Mouse (Mus musculus): ENCODE data around the gene Dbn1.
A peak's percentile ranks its signal among the peaks of the same experiment; 100 is the strongest.
"Not testable (repeated sequence)": the region's sequence is repeated elsewhere in the genome, so short reads cannot be mapped to it uniquely, and the experiment has no call there.

Gene Dbn1

DNA sequence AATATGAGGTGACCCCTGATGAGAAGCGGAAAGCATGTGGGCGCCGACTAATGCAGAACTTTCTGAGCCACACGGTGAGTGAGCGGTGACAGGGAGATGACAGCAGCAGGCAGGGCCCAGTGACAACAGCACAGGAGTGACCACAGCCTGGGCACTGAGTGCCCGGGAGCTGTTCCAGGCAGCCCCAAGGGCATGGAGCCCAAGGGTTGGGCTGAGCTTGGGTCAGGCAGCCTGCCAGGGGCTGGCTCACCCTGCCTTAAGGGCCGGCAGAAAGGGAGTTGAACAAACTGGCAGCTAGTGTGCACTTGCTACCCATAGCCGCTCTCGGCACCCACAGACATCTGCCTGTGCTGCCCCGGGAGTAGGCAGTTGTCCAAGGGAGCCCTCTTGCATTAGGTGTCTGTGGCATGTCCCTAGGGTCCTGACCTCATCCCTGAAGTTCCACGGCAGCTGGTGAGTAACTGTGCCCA, 37.4 kb downstream of the Dbn1 start:
- DNase-seq (ENCODE audit: low spot score) = peak; percentile 70

DNA sequence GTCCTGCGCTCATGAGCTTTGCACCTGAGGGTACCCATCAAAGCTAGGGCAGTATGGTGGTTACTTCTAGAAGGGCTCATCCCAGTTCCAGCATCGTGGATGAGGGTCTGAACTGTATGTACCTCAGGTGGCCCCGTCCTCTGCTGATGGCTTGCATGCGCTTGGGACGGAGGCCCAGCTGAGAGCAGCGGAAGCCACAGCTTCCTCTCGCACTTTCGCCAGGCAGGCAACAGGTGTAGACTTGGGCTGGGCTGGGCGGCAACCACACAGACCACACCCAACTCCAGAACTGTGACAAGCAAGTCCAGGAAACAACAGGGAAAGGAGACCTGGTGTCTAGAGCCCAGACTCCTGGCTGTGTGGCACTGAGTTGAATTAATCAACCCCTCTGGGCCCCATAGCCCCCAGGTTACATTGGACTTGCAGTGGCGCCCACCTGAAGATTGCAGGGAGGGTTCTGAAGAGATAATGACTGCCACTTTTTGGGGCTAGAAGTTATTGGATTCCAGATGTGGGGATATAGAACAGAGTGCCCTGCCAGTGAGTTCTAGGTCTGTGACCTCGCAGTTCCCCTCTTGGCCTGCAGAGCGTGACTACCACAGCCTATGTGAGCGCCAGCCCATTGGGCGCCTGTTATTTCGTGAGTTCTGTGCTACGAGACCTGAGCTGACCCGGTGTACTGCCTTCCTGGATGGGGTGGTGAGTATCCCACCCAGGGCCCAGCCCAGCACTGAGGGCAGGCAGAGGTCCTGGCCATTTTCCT, 38.1 kb downstream of the Dbn1 start:
- no peak for DNase-seq (ENCODE audit: low spot score)

DNA sequence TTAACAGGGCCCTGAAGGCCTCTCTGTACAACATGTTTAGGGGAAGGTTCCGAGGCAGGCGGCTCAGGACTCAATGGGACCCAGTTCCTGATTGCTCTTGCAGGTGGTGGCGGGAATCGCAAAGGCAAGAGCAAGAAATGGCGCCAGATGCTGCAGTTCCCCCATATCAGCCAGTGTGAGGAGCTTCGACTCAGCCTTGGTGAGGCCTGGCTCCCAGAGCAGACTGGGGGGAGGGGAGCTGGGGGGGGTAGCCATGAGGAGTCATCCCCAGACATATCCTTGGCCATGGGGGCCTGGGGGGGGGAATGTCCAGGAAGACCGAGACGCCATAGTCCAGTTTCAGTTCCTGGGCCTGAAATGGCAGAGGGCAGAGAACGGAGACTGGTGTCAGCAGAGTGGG, 38.7 kb downstream of the Dbn1 start:
- no peak for DNase-seq (ENCODE audit: low spot score)

DNA sequence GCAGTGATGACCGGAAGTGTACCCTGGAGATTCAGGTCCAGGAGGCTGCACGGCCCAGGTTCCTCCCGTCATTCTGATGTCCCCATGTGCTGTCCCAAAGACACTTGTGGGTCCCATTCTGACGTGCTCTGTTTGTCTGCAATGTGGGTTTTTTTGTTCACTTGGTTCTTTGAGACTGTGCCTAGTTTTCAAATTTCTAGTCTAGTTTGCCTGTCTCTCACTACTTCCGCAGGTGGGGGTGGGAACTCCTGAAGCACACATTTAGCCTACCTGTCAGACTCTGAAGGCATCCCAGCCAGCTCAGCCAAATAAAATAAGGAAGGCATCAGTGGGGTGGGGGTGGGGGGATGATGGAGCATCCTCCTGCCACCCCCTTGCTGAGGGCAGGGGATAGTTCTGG, 39.8 kb downstream of the Dbn1 start:
- DNase-seq (ENCODE audit: low spot score) = no peak

DNA sequence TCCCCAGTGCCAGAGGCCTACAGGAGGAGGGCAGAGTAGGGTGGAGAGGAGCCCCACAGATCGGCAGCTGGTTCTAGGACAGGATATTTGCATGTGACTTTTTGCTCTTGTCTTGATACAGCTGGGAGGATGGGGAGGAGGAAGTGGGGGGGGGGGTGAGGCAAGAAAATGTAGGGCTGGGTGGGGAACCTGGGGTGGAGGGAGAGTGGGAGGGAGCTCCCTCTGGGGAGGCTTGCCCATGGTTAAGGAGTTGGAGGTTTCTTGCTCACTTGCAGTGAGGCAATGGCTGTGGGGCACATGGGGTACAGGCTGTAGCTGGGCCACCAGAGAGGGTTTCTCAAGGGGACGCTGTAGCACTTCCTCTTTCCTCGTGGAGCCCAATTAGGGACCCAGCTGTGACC, 40.4 kb downstream of the Dbn1 start:
- no peak for DNase-seq (ENCODE audit: low spot score)

DNA sequence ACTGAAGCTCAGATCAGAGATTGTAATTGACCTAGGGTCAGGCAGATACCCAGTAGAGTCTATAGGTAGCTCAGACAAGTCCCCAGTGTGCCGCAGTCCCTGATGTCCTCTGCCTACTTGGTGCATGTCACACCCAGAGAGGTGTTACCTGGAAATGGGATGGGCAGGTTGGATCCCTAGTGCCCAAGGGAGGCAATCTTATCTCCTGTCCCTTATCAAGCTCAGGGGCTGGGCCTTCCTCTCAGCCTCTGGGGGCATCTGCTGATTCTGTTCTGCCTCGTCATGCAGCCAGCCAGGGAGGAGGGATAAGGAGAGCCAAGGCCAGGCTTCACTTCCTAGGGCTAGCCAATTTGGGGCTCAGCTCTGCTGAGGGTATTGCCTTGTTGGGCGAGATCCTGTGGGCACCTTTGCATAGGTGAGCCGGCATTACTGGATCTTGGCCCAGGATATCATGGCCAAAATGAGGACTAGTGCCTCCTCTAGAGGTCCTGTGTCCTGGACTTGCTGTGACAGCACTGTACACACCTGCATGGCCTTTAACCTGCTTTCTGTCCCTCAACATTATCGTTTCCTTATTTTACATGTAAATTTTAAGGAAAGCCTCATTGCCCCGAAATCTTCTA, 41.3 kb downstream of the Dbn1 start:
- DNase-seq (ENCODE audit: low spot score) = no peak

DNA sequence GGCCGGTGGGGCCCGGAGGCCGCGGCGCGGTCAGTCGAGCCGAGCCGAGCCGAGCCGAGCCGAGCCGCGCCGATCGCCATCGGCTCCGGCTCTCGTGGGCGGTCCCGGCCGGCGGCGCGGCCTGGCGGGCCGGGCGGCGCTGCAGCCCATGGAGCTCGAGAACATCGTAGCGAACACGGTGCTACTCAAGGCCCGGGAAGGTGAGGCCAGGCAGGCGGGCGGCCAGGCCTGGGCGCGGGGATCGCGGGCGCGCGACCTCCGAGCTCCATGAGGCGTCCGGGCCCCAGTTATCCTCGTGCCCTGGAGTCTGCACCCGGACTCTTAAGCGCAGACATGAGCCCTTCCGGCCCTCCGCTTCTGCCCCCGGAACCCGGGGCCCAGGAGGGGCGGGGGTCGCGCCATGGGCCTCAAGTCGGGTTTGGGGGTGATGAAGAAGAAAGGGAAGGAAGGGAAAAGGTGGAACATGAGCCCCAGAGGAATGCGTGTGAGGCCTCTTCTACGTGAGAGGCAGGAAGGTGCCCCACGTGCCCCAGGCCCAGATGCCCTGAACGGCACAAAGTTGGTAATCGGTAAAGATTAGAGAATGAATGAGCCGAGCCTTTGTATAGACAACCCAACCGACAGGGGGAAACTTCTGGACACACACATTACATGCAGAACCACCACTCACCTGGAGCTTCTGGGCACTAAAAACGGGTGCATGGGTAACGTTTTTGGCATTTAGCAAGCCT, 42.4 kb downstream of the Dbn1 start:
- no peak for DNase-seq (ENCODE audit: low spot score)

DNA sequence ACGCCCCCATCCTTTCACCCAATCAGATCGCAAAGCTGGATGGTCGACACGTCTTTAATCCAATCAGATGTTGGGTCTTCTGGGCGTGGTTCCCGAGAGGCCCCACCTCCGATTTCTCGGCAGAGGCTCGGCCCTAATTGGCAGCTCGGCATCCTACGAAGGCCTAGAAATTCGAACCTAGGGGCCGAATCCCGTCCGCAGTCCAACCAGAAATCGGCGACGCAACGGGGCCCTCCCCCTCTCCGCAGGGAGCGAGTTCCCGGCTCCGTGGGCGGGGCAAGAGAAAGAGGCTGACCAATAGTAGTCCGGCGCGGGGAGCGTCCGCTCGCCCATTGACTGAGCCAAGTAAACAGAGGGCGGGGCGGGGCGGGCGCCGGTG, 43.0 kb downstream of the Dbn1 start, which contains the start of gene Grk6:
Gene Grk6, plus strand, starts transcription at position 136 of the 379 bp plus-strand sequence.
- peak; percentile 98 for DNase-seq (ENCODE audit: low spot score)

DNA sequence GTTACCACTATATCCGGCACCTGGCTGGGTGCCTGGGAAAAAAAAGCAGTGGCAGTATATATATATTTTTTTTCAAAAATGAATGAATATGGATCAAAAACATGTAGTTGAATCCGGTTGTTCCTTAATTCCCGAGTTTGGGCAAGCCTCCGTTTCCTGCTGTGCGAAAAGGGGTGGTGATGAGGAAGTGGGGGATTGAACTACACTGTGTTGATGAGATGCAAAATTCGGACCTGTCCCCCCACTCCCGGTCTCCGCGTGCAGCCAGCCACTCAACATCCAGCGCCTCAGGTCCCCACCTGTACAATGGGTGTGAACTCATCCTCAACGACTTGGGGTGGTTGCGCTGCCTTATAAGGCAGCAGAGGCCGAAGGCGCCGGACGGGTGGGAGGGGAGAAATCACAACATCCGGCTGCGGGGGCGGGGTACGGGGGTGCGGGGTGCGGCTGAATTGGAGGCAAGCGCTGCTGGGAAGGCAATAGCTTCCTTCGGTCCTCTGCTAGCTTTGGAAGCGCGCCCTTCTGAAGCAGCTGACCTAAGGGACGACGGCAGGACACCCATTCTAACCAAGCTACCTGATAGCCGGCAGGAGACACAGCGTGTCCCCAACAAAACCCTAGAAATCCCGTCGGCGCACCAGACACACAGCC, 43.5 kb downstream of the Dbn1 start:
- DNase-seq (ENCODE audit: low spot score) = no peak

DNA sequence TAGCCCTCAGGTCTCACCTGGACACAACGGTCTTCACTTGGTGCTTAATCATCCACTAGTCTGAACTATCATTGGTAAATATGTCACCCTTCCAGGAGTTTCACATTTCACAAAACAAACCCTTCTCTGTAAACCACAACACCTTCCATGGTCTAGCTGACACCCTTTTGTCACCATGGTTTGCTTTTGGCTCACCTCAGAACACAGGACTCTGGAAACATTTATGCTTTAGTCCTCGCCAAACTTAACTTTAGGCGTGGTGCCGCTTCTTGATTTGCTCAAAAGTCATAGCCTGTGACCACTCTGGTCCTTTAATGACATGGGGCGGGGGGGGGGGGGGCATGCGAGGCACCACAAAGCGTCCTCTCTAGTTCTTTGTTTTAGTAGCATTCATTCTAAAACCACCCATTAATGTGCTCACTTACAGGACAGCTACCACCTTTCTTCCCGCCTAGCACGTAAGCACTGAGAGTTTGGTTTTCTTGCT, 44.1 kb downstream of the Dbn1 start:
- DNase-seq (ENCODE audit: low spot score) = no peak

DNA sequence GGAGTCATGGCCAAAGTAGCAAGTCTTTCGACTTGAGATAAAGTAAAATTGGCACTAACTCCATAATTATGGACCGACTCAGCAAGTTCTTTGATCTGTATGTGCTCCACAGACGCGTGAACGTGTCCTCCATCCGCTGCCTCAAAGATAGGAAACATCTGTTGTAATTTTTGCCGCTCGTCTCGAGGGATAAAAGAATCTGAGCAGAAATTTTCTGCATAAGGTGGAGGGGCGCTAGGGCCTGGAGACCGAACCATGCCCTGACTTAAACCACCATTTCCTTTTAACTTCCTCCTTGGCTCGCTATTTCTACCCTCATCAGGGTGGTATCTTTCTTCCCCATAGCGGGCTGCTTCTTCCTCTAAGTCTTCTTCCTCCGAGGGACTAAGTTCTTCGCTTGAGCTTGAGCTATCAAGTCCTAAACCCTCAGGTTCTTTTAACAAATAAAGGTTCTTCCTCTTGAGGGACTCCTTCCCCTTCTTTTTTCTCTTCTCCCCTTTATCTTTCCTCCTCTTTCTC, 50.7 kb downstream of the Dbn1 start:
- DNase-seq (ENCODE audit: low spot score) = not testable (repeated sequence)

DNA sequence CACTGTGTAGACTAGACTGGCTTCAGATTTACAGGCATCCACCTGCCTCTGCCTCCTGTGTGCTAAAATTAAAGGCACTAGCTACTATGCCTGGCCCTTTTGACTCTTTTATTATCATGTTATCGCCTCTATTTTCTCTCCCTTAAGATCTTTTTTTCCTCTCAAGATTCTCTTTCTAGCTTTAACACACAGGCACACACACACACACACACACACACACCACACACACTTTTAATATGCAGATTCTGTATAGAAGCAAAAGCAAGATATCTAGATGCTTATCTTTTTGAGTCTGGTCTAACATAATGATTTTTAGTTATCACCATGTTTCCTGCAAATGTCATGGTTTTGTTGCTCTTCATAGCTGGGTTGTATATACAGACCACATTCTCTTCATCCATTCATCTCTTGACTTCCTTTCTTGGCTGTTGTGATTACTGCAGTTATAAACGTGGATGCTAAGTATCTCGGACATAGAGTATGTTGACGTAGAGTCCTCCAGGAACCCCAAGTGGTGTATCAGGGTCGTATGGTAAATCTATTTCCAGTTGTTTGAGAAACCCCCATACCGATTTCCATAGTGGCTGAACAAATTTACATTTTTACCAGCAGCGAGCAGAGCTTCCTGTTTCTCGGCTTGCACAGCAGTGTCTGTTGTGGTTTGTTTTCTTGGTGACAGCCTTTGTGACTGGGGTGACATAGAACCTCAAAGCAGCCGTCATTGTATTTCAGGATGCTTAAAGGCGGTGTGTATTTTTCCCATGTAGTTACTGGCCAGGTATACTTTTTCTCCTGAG, 55.8 kb downstream of the Dbn1 start:
- DNase-seq (ENCODE audit: low spot score) = no peak

DNA sequence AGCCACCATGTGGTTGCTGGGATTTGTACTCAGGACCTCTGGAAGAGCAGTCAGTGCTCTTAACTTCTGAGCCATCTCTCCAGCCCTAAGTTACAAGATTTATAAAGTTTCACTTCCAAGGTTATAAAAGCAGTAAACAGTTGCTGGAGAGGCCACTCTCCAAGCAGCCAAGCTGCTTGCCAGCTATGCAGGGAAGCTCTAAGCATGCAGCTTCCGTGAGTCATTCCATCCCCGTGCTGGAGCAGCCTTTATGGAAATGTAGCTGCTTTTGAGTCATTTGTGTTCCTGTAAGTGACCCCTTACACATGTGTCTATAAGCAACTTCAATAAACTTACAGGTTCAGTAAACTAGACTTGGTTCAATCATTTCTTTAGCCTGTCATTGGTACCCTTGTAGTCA, 57.3 kb downstream of the Dbn1 start:
- no peak for DNase-seq (ENCODE audit: low spot score)

DNA sequence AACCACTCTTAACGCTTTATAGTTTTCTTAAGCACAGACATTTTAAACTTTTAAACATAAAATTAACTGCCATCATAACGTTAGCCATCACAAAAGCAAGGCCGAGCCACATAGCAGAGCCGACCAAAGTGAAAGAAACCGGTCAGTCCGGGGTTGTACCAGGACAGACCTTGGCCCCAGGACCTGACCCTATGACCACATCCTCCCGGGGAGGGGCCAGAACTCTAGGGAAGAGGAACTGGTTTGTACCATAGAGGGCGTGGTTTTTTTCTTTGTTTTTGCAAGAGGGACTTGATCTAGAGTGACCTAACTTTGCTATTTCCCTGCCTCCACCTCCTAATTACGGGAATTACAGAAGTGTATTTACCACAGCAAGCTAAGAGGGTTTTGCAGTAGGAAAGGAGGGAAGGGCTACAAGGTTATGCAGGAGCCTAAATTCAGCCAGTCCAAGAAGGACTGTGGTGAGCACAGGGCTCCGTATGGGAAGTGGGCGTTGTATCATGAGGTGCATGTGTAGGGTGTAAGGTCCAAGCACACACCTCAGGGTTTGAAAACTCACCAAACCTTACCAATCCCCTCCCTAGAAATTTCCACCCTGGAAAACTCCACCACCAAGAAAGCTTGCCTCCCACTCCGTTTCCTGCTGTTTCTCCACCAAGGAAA, 58.6 kb downstream of the Dbn1 start:
- DNase-seq (ENCODE audit: low spot score) = no peak

DNA sequence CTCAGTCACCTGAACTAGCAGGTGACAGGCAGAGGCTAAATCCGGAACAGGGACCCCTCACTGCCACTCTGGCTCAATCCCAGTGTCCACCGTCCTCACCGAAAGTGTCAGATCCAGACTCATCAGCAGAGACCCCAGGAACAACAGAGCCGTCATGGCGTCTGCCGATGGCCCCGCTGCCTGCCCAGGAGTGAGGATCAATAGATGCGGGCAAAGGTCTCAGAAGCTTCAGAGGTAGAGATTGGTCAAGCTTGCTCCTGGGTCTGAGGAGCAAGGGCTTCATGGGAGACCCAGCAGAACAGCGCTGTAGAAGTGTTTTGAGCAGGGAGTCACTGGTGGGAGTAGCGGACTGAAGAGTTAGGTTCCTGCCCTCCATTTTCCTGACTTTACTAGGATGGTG, 61.3 kb downstream of the Dbn1 start, which contains the start of gene F12:
Gene F12, minus strand, starts transcription at position 181 of the 400 bp plus-strand sequence.
- no peak for DNase-seq (ENCODE audit: low spot score)

Measured in ovary, postnatal 36 days (tissue).